Mouse (Mus musculus): ENCODE measurements around the gene Slc26a6. TPM values are rescaled to one million over a fixed set of nuclear protein-coding genes. Genes with fewer than 3 reads are reported as not detected.

Gene Slc26a6
- 8.3 and 17.4 TPM in 2 replicates for polyA plus RNA-seq (2012; ENCODE audit: low replicate concordance)

DNA sequence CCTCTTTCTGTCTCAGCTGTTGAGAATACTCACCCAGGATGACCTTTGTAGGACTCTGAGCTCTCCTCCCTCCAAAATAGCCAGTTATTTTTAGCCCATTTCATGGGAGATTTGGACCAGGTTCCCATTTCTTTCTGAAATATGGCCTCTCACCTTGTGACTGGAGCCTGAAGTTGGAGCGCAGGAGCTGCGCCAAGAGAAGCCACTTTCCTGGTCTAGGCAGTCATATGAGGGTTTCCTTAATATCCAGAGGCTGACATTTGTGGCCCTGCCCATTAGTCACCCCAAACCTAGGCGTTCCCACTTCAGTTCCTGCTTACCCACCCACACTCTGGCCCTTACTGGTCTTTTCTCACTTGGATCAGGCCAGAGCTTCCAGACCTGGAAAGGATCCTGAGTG lies at the start of gene Slc26a6:
Gene Slc26a6 (plus strand): TSS at position 308 of the 400 bp plus-strand sequence.

DNA sequence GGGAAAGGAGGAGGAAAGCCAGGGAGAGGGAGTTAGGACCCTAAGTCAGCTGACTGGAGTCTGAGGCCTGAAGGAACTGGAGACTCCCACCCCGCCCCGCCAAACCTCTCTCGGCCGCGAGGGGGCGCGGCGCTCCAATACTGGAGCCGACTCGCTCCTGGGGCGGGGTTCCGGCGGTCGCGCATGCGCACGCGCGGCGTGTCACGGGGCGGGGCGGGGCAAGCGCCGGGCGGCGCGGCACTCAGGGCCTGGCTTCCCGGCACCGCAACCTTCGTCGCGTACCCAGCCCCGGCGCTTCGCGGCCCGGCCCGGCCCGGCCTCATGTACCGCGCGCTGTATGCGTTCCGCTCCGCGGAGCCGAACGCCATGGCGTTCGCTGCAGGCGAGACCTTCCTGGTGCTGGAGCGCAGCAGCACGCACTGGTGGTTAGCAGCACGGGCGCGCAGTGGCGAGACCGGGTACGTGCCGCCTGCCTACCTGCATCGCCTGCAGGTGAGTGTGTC lies 44.9 kb upstream of the Slc26a6 start, which contains the start of gene Nckipsd:
Gene Nckipsd (plus strand): TSS at position 206 of the 503 bp plus-strand sequence.

GRCm38 (mm10) chr9:108825820-108826699 lies 27.0 kb upstream of the Slc26a6 start, which contains the start of gene Celsr3:
Gene Celsr3, plus strand, starts transcription at chr9:108826320.

GRCm38 (mm10) chr9:108914491-108914890 lies 61.4 kb downstream of the Slc26a6 start, which contains the start of gene Tmem89:
Gene Tmem89, plus strand, starts transcription at chr9:108914619.

DNA sequence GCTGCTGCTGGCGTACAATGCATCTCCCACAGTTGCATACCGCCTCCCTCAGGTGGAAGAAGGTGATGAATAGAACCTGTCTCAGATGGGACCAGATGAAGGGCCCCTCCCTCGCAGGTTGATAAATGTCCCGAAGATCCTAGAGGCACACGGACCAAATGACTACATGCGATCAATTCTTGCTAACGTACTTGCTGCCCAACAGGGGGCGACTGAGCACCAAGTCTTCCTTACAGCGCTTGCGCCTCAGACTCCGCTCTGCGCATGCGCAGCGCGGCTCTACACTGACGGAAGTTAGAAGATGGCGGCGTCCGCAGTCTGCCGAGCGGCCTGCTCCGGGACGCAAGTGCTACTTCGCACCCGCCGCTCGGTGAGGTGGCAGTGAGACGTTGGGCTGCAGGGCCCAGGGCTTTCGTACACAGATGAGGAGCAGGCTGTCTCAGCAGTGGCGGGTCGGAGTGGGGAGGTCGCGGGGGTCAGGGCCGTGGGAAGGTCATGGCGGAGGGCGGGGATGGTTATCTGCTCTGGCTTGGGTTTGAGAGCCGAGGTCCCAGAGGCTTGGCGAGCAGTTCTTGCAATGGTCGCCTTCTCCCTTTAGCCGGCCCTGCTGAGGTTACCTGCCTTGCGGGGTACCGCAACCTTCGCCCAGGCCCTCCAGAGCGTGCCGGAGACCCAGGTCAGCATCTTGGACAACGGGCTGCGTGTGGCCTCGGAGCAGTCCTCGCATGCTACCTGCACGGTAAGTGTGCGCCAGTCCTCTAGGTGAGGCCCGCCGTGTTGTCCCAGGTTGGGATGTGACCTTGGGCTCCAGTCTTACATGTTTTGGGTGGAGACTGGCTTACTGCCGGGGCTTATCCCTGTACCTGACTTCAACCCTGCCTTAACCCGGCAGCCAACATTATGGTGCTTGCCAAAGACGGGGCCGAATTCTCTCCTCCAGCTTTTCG lies 83.6 kb downstream of the Slc26a6 start, which contains the start of gene Uqcrc1:
Gene Uqcrc1 (plus strand): TSS at position 216 of the 947 bp plus-strand sequence.

GRCm38 (mm10) chr9:108953081-108953636 lies 100.1 kb downstream of the Slc26a6 start, which contains the start of gene Col7a1:
Gene Col7a1, plus strand, starts transcription at chr9:108953586.

Other genes starting within 250 kb of the Slc26a6 start
- 114 and 142 TPM in 2 replicates for gene Arih2, start 203.9 kb upstream of the Slc26a6 start, polyA plus RNA-seq (2012; ENCODE audit: low replicate concordance)
- 3.4 and 6.8 TPM in 2 replicates for gene Slc25a20, start 191.2 kb upstream of the Slc26a6 start, polyA plus RNA-seq (2012; ENCODE audit: low replicate concordance)
- 6.8 and 9.0 TPM in 2 replicates for gene Prkar2a, start 164.0 kb upstream of the Slc26a6 start, polyA plus RNA-seq (2012; ENCODE audit: low replicate concordance)
- 41.5 and 47.7 TPM in 2 replicates for gene Ip6k2, start 69.5 kb upstream of the Slc26a6 start, polyA plus RNA-seq (2012; ENCODE audit: low replicate concordance)
- 13.8 and 33.4 TPM in 2 replicates for gene Nckipsd, start 44.9 kb upstream of the Slc26a6 start, polyA plus RNA-seq (2012; ENCODE audit: low replicate concordance)
- gene Celsr3, start 27.0 kb upstream of the Slc26a6 start, polyA plus RNA-seq (2012; ENCODE audit: low replicate concordance) = 0.54 and 3.5 TPM in 2 replicates
- gene Tmem89, start 61.3 kb downstream of the Slc26a6 start, polyA plus RNA-seq (2012; ENCODE audit: low replicate concordance) = 0.17 TPM in 1 of 2 replicates, not detected in the other
- 196 and 270 TPM in 2 replicates for gene Uqcrc1, start 83.3 kb downstream of the Slc26a6 start, polyA plus RNA-seq (2012; ENCODE audit: low replicate concordance)
- gene Col7a1, start 100.3 kb downstream of the Slc26a6 start, polyA plus RNA-seq (2012; ENCODE audit: low replicate concordance) = 1.7 and 2.2 TPM in 2 replicates
- not detected in 2 replicates for gene Ucn2, start 132.7 kb downstream of the Slc26a6 start, polyA plus RNA-seq (2012; ENCODE audit: low replicate concordance)
- gene Pfkfb4, start 138.5 kb downstream of the Slc26a6 start, polyA plus RNA-seq (2012; ENCODE audit: low replicate concordance) = 7.4 and 9.8 TPM in 2 replicates
- 8,045 and 8,374 TPM in 2 replicates for gene Shisa5, start 185.3 kb downstream of the Slc26a6 start, polyA plus RNA-seq (2012; ENCODE audit: low replicate concordance)
- 33.0 and 72.5 TPM in 2 replicates for gene Trex1, start 206.5 kb downstream of the Slc26a6 start, polyA plus RNA-seq (2012; ENCODE audit: low replicate concordance)
- 5.7 and 7.8 TPM in 2 replicates for gene Atrip, start 220.8 kb downstream of the Slc26a6 start, polyA plus RNA-seq (2012; ENCODE audit: low replicate concordance)
- 3.9 and 5.3 TPM in 2 replicates for gene Ccdc51, start 229.2 kb downstream of the Slc26a6 start, polyA plus RNA-seq (2012; ENCODE audit: low replicate concordance)
- 162 and 298 TPM in 2 replicates for gene Tma7, start 229.3 kb downstream of the Slc26a6 start, polyA plus RNA-seq (2012; ENCODE audit: low replicate concordance)
- 0.72 and 1.0 TPM in 2 replicates for gene Plxnb1, start 242.1 kb downstream of the Slc26a6 start, polyA plus RNA-seq (2012; ENCODE audit: low replicate concordance)

Measured in hematopoietic multipotent progenitor cell, adult 10-12 weeks (in vitro differentiated cells).